Mouse (Mus musculus) thymus, adult 2 months (tissue): ENCODE results near the gene Fbxl12. TPM values are rescaled to one million over a fixed set of nuclear protein-coding genes. Genes with fewer than 3 reads are reported as not detected.

Experiments
- DNase-seq: peaks from one replicate; pipeline ENCODE4 v3.0.0; 2021
- H3K27ac ChIP-seq: fragments of 200-500 bp; 2 replicates; pipeline ENCODE4 v1.5.1; 2012; ENCODE audit warnings: low read length, control low read depth; ENCODE audit not compliant: control insufficient read depth, insufficient read depth
- H3K27me3 ChIP-seq: fragments of 200-500 bp; 2 replicates; pipeline ENCODE4 v1.6.1; 2012; ENCODE audit warnings: mild to moderate bottlenecking, low read length, moderate library complexity, mixed read lengths; ENCODE audit not compliant: control insufficient read depth, insufficient read depth
- H3K36me3 ChIP-seq: fragments of 200-500 bp; 2 replicates; pipeline ENCODE4 v1.6.1; 2012; ENCODE audit warnings: mild to moderate bottlenecking, low read length, moderate library complexity; ENCODE audit not compliant: control insufficient read depth, insufficient read depth
- H3K4me1 ChIP-seq: fragments of 200-500 bp; replicated peaks from 2 replicates; pipeline ENCODE4 v1.6.1; 2012; ENCODE audit warnings: low read length; ENCODE audit not compliant: control insufficient read depth, insufficient read depth
- H3K4me3 ChIP-seq: fragments of 200-500 bp; 2 replicates; pipeline ENCODE4 v1.5.1; 2012; ENCODE audit warnings: mild to moderate bottlenecking, low read length, control low read depth, moderate library complexity; ENCODE audit not compliant: control insufficient read depth, insufficient read depth
- CTCF ChIP-seq: fragments of 200-500 bp; IDR thresholded peaks from 2 replicates; pipeline ENCODE4 v1.5.1; 2012; ENCODE audit warnings: mild to moderate bottlenecking, control low read depth, low read length, moderate library complexity, borderline replicate concordance; ENCODE audit not compliant: control insufficient read depth, poor library complexity, insufficient read depth; ENCODE audit errors: extremely low read depth
- POLR2A ChIP-seq: fragments of 200-500 bp; IDR thresholded peaks from 2 replicates; pipeline ENCODE4 v1.6.1; 2012; ENCODE audit warnings: mild to moderate bottlenecking, low read length, control low read depth, moderate library complexity; ENCODE audit not compliant: control insufficient read depth, poor library complexity, insufficient read depth; ENCODE audit errors: extremely low read depth
- WGBS: fragments of 180-500 bp; shearing (Covaris S2); methylation state at CpG from one replicate; pipeline ENCODE4 v1.1.7; 2018; 5-methylcytosine and 5-hydroxymethylcytosine counted together
- polyA plus RNA-seq: library from polyadenylated mRNA; depleted of rRNA; stranded (reverse); fragments of >200 nt; gene quantifications from 2 replicates; pipeline ENCODE4 v1.2.3, GENCODE M21; 2012

The Fbxl12 gene
- polyA plus RNA-seq, 1 experiment, result 560 TPM

DNA sequence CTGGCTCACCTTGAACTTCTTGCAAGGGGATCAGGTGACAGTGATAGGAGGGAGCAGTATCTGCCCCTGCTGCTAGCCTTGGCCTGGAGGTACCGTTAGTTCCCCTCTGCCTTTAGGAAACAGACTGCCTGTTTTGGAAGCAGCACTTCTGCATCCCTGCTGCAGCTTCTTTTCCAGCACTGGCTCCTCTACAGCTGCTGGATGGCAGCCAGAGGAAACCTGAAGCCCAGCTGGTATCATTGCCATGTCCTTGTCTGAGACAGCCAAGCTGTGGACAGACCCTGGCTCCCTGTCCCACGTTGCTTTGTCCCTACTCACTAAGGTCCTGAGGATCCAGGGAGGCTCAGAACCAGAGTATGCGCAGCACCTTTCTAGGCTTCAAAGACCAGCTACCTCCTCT is 13.0 kb upstream of the Fbxl12 start:
- Histone ChIP-seq H3K27me3 (no peaks in the 10 kb centered on the region), H3K4me3 (no peak overlapping the region), H3K4me1 (peaks cover 4% of the 10 kb centered on the region), H3K27ac (no peak overlapping the region), H3K36me3 (peaks cover 15% of the 10 kb centered on the region)
- TF ChIP-seq POLR2A (no peak), CTCF (no peak)
- 97% methylated on average over 3 of the region's 3 CpGs for WGBS
- DNase-seq, result no peak

DNA sequence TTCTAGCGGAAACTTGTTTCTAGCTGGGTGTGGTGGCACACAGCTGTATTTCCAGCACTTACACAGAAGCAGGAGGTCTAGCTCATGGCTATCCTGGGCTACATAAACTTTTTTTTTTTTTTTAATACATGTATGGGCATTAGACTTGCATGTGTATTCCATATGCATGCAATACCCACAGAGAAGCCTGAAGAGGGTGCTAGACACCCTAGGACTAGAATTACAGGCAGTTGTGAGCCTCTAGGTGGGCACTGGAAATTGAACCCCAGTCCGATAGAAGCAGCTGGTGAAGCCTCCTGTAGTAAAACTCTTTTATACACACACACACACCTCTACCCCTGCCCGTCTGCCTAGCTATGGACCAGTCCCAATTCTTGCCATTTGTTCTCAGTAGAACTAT is 9.3 kb upstream of the Fbxl12 start:
- peaks cover 8% of the 10 kb centered on the region for H3K4me1 ChIP-seq
- WGBS, result 98% methylated on average over 3 of the region's 3 CpGs

DNA sequence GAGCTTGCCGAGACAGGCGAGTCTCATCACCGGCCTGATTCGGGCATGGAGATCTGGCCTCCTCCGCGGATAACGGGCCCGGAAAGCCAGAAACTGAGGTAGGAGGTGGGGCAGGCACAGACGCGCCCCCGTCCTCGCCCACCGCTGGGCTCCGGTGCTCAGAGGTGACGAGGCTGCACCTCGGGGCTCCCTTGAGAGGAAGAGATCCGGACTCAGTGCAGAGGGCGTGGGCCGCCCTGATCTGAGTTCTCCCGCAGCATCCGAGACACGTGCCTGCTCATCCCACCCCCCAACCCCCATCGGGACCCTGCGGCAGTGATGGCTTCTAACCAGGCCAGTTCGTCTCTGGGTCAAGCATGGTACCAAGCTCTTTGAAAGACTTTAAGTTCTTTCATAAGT is 7.7 kb upstream of the Fbxl12 start:
- no peak overlapping the region for H3K27ac ChIP-seq
- peaks cover 7% of the 10 kb centered on the region for H3K36me3 ChIP-seq
- peak overlapping the region; percentile 67 for H3K4me3 ChIP-seq
- under 1% methylated on average over 25 of the region's 25 CpGs for WGBS
- no peak for DNase-seq
- H3K27me3 ChIP-seq, result no peaks in the 10 kb centered on the region
- peaks cover 12% of the 10 kb centered on the region for H3K4me1 ChIP-seq
- TF ChIP-seq CTCF (no peak), POLR2A (no peak)

More for the DNA sequence above, 9.3 kb upstream of the Fbxl12 start:
- H3K27ac ChIP-seq, result no peak overlapping the region
- peaks cover 5% of the 10 kb centered on the region for H3K36me3 ChIP-seq
- DNase-seq, result no peak
- no peak overlapping the region for H3K4me3 ChIP-seq
- no peaks in the 10 kb centered on the region for H3K27me3 ChIP-seq
- no peak for TF ChIP-seq POLR2A
- TF ChIP-seq CTCF, result no peak

DNA sequence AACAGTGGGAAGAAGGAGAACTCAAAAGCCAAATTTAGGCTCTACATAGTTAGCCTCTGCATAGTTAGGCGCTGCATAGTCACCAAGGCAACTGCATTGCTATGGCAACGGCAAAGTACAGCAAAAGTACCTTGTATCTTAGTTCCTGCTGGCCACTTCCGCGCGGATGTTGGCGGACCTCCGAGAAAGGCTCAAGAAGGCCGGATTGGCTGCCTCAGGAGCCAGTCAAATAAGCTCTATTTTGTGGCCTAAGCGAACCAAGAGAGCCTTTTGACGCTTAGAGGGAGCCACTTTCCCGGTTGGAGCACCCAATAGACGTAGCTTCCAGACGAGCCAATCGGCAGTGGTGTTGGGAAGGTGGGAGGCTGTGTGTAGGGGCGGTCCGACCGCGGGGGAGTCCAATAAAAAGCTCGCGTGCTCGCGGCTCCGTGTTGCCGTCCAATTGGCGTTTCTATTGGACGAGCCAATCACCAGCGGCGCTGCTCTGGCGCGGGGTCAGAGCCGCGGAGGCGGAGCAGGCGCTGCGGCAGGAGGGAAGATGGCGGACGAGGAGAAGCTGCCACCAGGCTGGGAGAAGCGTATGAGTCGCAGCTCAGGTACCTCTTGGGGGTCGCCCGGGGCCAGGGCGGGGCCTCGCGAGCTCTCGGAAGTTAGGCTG is 7.2 kb upstream of the Fbxl12 start, which contains the start of gene Pin1:
Gene Pin1 (plus strand): TSS at position 494 of the 658 bp plus-strand sequence.
- Histone ChIP-seq H3K4me3 (peak within 1 kb of the TSS; percentile 67), H3K4me1 (peaks cover 13% of the 10 kb centered on the region), H3K27ac (no peak within 1 kb of the TSS), H3K27me3 (no peaks in the 10 kb centered on the region), H3K36me3 (peaks cover 10% of the 10 kb centered on the region)
- TF ChIP-seq CTCF (peak; percentile 58), POLR2A (peak; percentile 79)
- peak; percentile 97 for DNase-seq
- WGBS, result under 1% methylated on average over 45 of the region's 45 CpGs

DNA sequence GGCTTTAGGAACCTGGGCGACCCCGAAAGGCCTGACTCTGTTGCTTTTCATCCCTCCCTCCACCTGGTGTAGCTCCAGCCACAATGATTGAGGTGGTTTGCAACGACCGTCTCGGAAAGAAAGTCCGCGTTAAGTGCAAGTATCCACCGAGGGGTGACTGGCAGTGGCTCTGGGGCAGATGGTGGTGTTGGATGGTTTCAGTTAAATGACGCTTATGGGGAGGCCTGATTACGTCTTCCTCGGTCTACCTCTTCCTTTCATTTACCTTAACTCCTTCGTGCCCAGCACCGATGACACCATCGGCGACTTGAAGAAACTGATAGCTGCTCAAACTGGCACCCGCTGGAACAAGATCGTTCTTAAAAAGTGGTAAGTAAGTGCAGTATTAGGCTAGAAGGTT is 554 bp upstream of the Fbxl12 start:
- TF ChIP-seq POLR2A (no peak), CTCF (no peak)

DNA sequence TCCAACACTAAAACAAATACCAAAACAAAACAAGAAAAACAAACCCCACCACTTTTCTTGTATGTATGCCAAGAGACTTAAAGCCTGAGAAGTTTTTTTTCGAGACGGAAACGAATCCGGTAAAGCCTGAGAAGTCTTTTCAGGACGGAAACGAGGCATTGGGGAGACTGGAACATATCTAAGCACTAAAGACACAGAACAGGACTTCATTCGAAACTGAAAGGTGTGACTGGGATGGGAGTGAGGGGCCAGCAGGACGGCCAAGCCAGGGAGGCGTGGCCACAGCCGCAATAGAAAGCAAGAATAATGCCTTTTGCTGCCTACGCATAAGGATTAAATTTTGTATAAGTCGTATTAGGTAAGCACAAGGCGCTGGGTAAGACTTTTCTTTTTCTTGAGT is 786 bp downstream of the Fbxl12 start:
- Histone ChIP-seq H3K4me1 (peaks cover 22% of the 10 kb centered on the region), H3K27me3 (no peaks in the 10 kb centered on the region), H3K36me3 (peaks cover 20% of the 10 kb centered on the region), H3K27ac (peak overlapping the region; percentile 87), H3K4me3 (peak overlapping the region; percentile 83)
- TF ChIP-seq POLR2A, result no peak
- TF ChIP-seq CTCF, result no peak
- WGBS, result under 1% methylated on average over 13 of the region's 13 CpGs
- peak; percentile 21 for DNase-seq

More for the DNA sequence above, 554 bp upstream of the Fbxl12 start:
- Histone ChIP-seq H3K27ac (peak overlapping the region; percentile 87), H3K27me3 (no peaks in the 10 kb centered on the region), H3K4me3 (peak overlapping the region; percentile 83), H3K36me3 (peaks cover 14% of the 10 kb centered on the region), H3K4me1 (peaks cover 16% of the 10 kb centered on the region)
- DNase-seq, result peak; percentile 25
- WGBS, result 1% methylated on average over 17 of the region's 17 CpGs

DNA sequence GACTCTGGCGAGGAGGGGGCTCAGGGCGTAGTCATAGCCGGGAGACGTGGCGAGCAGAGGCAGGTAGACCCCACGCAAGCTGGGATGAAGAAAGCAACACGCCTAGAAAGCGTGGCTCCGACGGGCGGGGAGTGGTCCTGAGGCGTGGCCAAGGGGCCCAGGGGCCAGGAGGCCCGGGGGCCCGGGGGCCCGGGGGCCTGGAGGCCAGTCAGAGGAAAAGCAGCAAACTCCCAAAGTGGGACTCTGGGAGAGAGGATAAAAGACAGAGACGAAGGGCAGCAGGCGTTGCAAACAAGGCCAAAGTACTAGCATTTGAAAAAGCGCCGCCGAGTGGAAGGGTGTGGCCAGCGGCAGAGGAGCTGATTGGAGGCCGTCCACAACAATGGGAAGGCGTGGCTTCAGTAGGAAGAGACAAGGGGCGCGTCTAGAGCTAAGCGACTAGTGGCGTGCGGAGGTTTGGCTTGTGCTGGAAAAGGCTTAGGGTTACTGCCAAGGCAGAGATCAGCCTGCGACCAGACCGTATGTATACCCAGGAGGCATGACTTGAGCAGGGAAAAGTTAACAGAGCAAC is 1.6 kb downstream of the Fbxl12 start:
- peak overlapping the region; percentile 89 for H3K27ac ChIP-seq
- H3K27me3 ChIP-seq, result no peaks in the 10 kb centered on the region
- peaks cover 26% of the 10 kb centered on the region for H3K4me1 ChIP-seq
- peak; percentile 29; the same call in 1 of the 2 replicates for TF ChIP-seq CTCF
- no peak for TF ChIP-seq POLR2A
- WGBS, result under 1% methylated on average over 30 of the region's 30 CpGs
- DNase-seq, result peak; percentile 89
- peak overlapping the region; percentile 83 for H3K4me3 ChIP-seq
- H3K36me3 ChIP-seq, result peaks cover 25% of the 10 kb centered on the region
